Mouse (Mus musculus): ENCODE measurements around the gene Cort. TPM values are rescaled to one million over a fixed set of nuclear protein-coding genes. Genes with fewer than 3 reads are reported as not detected.
A peak's percentile ranks its signal among the peaks of the same experiment; 100 is the strongest.
"Not testable (repeated sequence)": the region's sequence is repeated elsewhere in the genome, so short reads cannot be mapped to it uniquely, and the experiment has no call there.

Gene Cort
- polyA plus RNA-seq, 1 experiment from 2014 or later: 0.42 TPM

GRCm38 (mm10) chr4:149123432-149123831, 3.1 kb downstream of the Cort start:
- Histone ChIP-seq H3K4me3 (replicated peaks) (no peak overlapping the region), H3K9me3 (no peaks in the 10 kb centered on the region), H3K9ac (replicated peaks) (no peak overlapping the region), H3K36me3 (peaks cover 27% of the 10 kb centered on the region), H3K4me1 (replicated peaks) (no peaks in the 10 kb centered on the region), H3K27ac (no peak overlapping the region), H3K27me3 (no peaks in the 10 kb centered on the region), H3K4me2 (replicated peaks) (no peak overlapping the region)
- ATAC-seq: no peak
- 67% methylated on average over 5 of the region's 5 CpGs for WGBS

DNA sequence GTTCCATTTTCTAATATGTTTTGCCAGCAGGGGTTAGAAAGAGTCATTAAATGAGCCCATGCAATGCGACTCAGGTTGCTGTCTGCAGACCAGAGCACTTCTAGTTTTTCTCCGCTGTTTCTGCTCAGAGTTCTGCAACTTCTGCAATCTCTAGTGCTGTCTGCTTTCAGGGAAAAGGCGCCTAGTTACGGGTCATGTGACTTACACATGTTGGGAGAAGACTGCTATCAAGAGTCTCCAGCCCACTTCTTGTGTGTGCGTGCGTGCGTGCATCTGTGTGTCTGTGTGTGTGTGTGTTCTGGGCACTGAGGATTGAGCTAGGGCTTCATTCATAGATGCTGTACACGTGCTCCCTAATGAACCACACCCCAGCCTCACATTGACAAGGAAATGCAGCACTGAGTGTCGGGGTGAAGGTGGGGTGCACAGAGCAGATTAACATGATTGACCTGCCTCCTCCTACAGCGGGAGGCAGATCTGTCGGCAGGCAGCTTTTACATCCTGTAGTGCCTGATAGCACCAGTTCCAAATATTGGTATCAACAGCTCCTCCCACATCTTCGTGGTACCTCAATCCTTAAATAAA, 6.5 kb downstream of the Cort start:
- H3K27ac ChIP-seq; H3K27me3 ChIP-seq; ATAC-seq; H3K4me2 ChIP-seq (replicated peaks); H3K4me3 ChIP-seq (replicated peaks); H3K9me3 ChIP-seq; H3K9ac ChIP-seq (replicated peaks); H3K4me1 ChIP-seq (replicated peaks): not testable (repeated sequence)
- 80% methylated on average over 12 of the region's 12 CpGs for WGBS
- H3K36me3 ChIP-seq: peaks cover 27% of the 10 kb centered on the region

DNA sequence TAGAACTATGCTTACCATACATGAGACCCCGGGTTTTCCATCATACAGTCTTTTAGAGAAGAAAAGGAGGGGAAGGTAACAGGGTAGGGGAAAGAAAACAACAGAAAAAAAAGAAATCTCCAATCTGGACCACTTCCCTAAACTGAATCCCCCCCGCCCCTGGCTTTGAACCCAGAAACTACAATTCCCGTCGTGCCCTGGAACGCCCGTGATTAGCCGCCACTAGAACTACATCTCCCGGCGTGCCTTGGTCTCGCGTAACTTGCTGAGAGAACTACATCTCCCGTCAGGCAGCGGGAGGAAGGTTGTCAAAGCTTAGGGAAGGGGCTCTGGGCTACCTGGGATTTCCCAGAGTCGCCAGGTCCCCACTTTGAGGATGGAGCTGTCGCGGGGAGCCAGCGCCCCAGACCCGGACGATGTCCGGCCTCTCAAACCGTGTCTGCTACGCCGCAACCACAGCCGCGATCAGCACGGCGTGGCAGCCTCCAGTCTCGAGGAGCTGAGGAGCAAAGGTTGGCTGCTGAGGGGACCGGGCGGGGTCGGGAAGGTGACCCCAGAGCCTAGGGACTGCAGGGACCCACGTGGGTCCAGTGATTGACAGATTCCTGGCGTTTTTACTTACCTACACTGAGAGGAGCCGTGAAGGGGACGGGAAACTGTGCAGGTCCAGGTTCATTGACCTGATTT, 22.5 kb downstream of the Cort start, which contains the start of gene Dffa:
Dffa (plus strand) TSS at position 272 of the 687 bp plus-strand sequence.
- H3K36me3 ChIP-seq: peaks cover 29% of the 10 kb centered on the region
- H3K4me2 ChIP-seq (replicated peaks): peak within 1 kb of the TSS; percentile 86
- H3K4me1 ChIP-seq (replicated peaks): peaks cover 14% of the 10 kb centered on the region
- peak within 1 kb of the TSS; percentile 76 for H3K4me3 ChIP-seq (replicated peaks)
- H3K9me3 ChIP-seq: no peaks in the 10 kb centered on the region
- WGBS: under 1% methylated on average over 35 of the region's 35 CpGs
- peak; percentile 90 for ATAC-seq
- H3K27me3 ChIP-seq: no peaks in the 10 kb centered on the region
- peak within 1 kb of the TSS; percentile 90 for H3K9ac ChIP-seq (replicated peaks)
- H3K27ac ChIP-seq: no peak within 1 kb of the TSS

DNA sequence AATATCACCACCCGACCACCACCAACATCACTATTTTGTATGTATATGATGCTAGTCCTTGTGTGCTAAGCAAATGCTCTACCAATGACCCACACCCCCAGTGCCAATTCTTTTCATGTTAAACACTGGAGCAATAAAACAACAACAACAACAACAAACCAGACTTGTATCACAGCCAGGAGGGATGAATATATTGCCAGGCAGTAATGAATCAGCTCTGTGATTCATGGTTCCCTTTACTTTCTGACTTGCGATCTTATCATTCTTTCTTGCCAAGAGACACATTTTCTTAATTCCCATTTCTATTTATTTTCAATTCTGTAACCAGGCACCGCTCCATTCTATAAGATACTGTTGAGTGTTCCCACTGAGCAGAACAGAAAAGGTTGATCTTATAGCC, 25.1 kb downstream of the Cort start:
- H3K4me1 ChIP-seq (replicated peaks): peaks cover 25% of the 10 kb centered on the region
- no peak overlapping the region for H3K9ac ChIP-seq (replicated peaks)
- no peak for ATAC-seq
- no peaks in the 10 kb centered on the region for H3K9me3 ChIP-seq
- H3K4me3 ChIP-seq (replicated peaks): no peak overlapping the region
- H3K4me2 ChIP-seq (replicated peaks): no peak overlapping the region
- no peaks in the 10 kb centered on the region for H3K27me3 ChIP-seq
- peaks cover 6% of the 10 kb centered on the region for H3K36me3 ChIP-seq
- no peak overlapping the region for H3K27ac ChIP-seq
- 95% methylated on average over 3 of the region's 3 CpGs for WGBS

GRCm38 (mm10) chr4:149100449-149100848, 26.1 kb downstream of the Cort start:
- ATAC-seq; H3K36me3 ChIP-seq; H3K27ac ChIP-seq; H3K9ac ChIP-seq (replicated peaks); H3K27me3 ChIP-seq; H3K4me3 ChIP-seq (replicated peaks); H3K9me3 ChIP-seq; H3K4me2 ChIP-seq (replicated peaks): not testable (repeated sequence)
- H3K4me1 ChIP-seq (replicated peaks): peaks cover 25% of the 10 kb centered on the region
- 89% methylated on average over 12 of the region's 12 CpGs for WGBS

DNA sequence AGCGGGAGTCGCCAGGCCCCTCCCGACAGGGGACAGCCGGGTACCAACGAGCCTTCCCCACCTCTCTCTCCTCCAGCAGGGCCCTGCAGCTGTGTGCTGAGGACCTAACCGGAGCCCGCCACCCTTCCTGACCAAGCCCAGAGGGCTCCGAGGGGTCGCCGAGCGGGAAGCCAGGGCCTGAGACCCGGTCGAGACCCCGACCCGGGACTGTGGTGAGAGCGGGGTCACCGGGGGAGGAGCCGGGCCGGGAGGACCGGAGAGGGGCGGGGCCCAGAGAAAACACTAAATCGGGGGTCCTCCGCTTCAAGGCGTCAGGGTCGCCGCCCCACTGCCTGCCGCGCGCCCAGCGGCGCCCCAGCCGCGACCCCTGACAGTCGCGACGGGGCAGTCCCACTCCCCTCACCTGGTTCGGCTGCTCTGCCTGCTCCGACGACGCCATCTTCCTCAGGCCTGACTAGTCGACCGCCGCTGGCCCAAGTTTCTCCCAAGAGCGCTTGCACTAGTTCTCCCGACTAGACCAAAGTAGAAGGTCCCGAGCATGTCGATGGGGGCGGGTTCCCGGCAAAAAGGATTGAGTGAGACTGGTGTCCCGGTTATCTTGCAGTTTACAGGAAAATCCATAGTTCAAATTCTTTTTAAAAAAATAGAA, 27.1 kb downstream of the Cort start, which contains the start of gene Pex14:
Pex14 (minus strand) TSS at position 508 of the 649 bp plus-strand sequence.
- Histone ChIP-seq H3K4me1 (replicated peaks) (peaks cover 16% of the 10 kb centered on the region), H3K4me2 (replicated peaks) (peak within 1 kb of the TSS; percentile 97), H3K36me3 (no peaks in the 10 kb centered on the region), H3K9me3 (no peaks in the 10 kb centered on the region), H3K27me3 (no peaks in the 10 kb centered on the region), H3K9ac (replicated peaks) (peak within 1 kb of the TSS; percentile 91), H3K4me3 (replicated peaks) (peak within 1 kb of the TSS; percentile 99), H3K27ac (peak within 1 kb of the TSS; percentile 53; the same call in 1 of the 2 replicates)
- peak; percentile 80 for ATAC-seq
- under 1% methylated on average over 50 of the region's 50 CpGs for WGBS

DNA sequence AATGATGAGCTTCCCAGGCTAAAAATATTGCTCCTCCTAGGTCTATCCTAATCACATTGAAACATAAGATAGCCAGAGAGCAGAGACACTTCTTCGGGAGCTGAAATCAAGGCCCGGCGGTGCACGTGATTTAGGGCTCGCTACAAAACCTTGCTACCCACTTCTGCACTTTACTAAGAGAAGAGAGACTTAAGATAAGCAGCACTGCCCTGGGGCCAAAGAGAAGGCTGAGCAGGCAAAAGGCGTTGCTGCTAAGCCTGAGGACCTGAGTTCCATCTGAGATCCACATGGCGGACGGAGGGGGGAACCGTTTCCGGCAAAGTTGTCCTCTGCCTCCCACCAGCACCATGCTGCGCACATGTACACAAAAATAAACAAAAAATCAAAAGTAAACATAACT, 28.0 kb downstream of the Cort start:
- H3K36me3 ChIP-seq: peaks cover 7% of the 10 kb centered on the region
- no peak overlapping the region for H3K27ac ChIP-seq
- peaks cover 15% of the 10 kb centered on the region for H3K4me1 ChIP-seq (replicated peaks)
- H3K4me3 ChIP-seq (replicated peaks): peak overlapping the region; percentile 99
- ATAC-seq: no peak
- peak overlapping the region; percentile 91 for H3K9ac ChIP-seq (replicated peaks)
- no peaks in the 10 kb centered on the region for H3K9me3 ChIP-seq
- H3K4me2 ChIP-seq (replicated peaks): peak overlapping the region; percentile 97
- 22% methylated on average over 11 of the region's 11 CpGs for WGBS
- no peaks in the 10 kb centered on the region for H3K27me3 ChIP-seq

DNA sequence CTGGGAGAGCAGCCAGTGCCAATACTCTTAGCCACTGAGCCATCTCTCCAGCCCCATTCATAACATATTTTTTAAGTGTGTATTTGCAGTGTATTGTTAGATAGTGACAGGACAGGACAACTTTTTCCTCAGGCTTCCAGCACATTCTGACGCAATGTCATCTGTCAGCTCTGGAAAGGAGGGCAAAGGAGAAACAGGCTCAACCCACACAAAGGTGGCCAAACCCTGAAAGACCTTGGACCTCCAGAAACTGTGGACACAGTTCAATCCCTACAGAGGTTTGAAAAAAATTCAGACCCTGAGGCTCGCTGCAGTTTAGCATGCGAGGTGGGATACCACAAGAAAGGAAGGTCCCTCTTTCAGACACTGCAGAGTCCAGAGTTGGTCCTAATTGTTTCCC, 28.6 kb downstream of the Cort start:
- ATAC-seq: no peak
- peak overlapping the region; percentile 99; the same call in 1 of the 2 replicates for H3K4me3 ChIP-seq (replicated peaks)
- H3K9me3 ChIP-seq: no peaks in the 10 kb centered on the region
- no peak overlapping the region for H3K27ac ChIP-seq
- WGBS: 86% methylated on average over 3 of the region's 3 CpGs
- H3K4me1 ChIP-seq (replicated peaks): peaks cover 15% of the 10 kb centered on the region
- peaks cover 12% of the 10 kb centered on the region for H3K36me3 ChIP-seq
- no peaks in the 10 kb centered on the region for H3K27me3 ChIP-seq
- peak overlapping the region; percentile 97 for H3K4me2 ChIP-seq (replicated peaks)
- H3K9ac ChIP-seq (replicated peaks): no peak overlapping the region

- Histone ChIP-seq H3K9me3 (no peaks in the 10 kb centered on the region), H3K36me3 (peaks cover 26% of the 10 kb centered on the region), H3K27me3 (no peaks in the 10 kb centered on the region), H3K4me2 (replicated peaks) (no peak overlapping the region), H3K9ac (replicated peaks) (no peak overlapping the region), H3K4me1 (replicated peaks) (no peaks in the 10 kb centered on the region), H3K27ac (no peak overlapping the region), H3K4me3 (replicated peaks) (no peak overlapping the region)
- no peak for ATAC-seq
- 93% methylated on average over 8 of the region's 8 CpGs for WGBS
Measured at GRCm38 (mm10) chr4:149091364-149091763, 35.2 kb downstream of the Cort start.

GRCm38 (mm10) chr4:149085381-149085780, 41.2 kb downstream of the Cort start:
- 88% methylated on average over 5 of the region's 5 CpGs for WGBS
- H3K9ac ChIP-seq (replicated peaks): no peak overlapping the region
- H3K36me3 ChIP-seq: no peaks in the 10 kb centered on the region
- peaks cover 5% of the 10 kb centered on the region; the same call in 1 of the 2 replicates for H3K4me1 ChIP-seq (replicated peaks)
- H3K27me3 ChIP-seq: no peaks in the 10 kb centered on the region
- no peak overlapping the region for H3K27ac ChIP-seq
- no peaks in the 10 kb centered on the region for H3K9me3 ChIP-seq
- no peak for ATAC-seq
- no peak overlapping the region for H3K4me3 ChIP-seq (replicated peaks)
- no peak overlapping the region for H3K4me2 ChIP-seq (replicated peaks)

- Histone ChIP-seq H3K27ac (no peak overlapping the region), H3K4me2 (replicated peaks) (no peak overlapping the region), H3K4me3 (replicated peaks) (no peak overlapping the region), H3K27me3 (no peaks in the 10 kb centered on the region), H3K4me1 (replicated peaks) (peaks cover 7% of the 10 kb centered on the region; the same call in 1 of the 2 replicates), H3K36me3 (no peaks in the 10 kb centered on the region), H3K9me3 (no peaks in the 10 kb centered on the region), H3K9ac (replicated peaks) (0 out of 2 replicates have a peak overlapping the region, but pooled peaks have one; percentile 2)
- ATAC-seq: no peak
- WGBS: 75% methylated on average over 17 of the region's 17 CpGs
Measured at GRCm38 (mm10) chr4:149081528-149081927, 45.0 kb downstream of the Cort start.

- no peak overlapping the region for H3K27ac ChIP-seq
- no peak overlapping the region for H3K4me2 ChIP-seq (replicated peaks)
- WGBS: 91% methylated on average over 8 of the region's 8 CpGs
- H3K36me3 ChIP-seq: peaks cover 3% of the 10 kb centered on the region
- no peak overlapping the region for H3K4me3 ChIP-seq (replicated peaks)
- H3K9me3 ChIP-seq: no peaks in the 10 kb centered on the region
- H3K9ac ChIP-seq (replicated peaks): no peak overlapping the region
- H3K4me1 ChIP-seq (replicated peaks): peaks cover 11% of the 10 kb centered on the region; the same call in 1 of the 2 replicates
- H3K27me3 ChIP-seq: no peaks in the 10 kb centered on the region
- ATAC-seq: no peak
Measured at GRCm38 (mm10) chr4:149080111-149080510, 46.5 kb downstream of the Cort start.

All from midbrain, embryonic 13.5 days (tissue).